Mouse (Mus musculus): Measurements from ENCODE around the gene Arcn1.

DNA sequence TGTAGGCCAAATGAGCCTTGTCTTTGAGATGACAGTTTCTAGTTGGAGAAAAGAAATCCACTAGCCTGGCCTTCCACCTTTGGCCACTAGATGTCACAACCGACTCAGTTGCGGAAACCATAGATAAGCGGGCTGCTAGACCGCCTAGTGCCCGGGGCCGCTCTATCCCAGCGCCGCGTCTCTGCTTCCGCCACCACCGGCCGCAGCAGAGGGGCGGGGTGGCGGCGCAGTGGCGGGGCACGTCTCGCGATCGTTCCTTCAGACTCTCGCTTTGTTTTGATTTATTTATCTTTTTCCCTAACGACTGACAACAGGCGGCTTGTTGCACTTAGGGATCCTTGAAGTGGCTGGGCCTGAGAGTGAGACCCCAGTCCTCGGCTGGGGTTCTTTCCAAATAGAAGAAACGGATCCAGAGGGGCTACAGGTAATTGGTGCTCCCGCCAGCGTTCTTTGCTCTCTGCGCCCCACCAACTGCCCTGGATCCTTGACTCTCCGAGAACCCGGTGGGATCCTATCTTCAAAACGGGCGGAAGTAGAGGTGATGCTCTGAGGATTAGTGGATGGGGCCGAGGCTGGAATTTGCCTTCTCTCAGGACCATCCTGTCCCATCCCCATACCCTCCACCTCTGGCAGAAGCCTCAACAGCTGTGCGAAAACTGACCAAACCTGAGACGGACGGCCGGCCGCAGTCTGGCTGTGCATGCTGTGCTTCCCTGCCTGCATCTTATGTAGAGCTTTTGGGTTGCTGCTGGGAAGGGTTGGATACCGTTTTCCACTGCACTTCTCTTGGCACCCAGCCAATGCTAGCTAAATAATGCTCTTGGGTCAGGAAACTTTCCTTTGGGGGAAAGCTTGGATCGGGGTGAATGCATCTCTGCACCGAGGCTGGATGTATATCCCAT, 5.4 kb upstream of the Arcn1 start:
- TF ChIP-seq REST (IDR thresholded peaks at IDR 0.05; ENCODE audit: insufficient read depth, insufficient read length), result no peak
- peak; percentile 73 for TF ChIP-seq POLR2A (IDR thresholded peaks at IDR 0.05; ENCODE audit: insufficient read length, low read depth)
- TF ChIP-seq TCF12 (IDR thresholded peaks at IDR 0.05; ENCODE audit: insufficient read depth, poor library complexity, severe bottlenecking), result no peak
- no peak for TF ChIP-seq MAX (IDR thresholded peaks at IDR 0.05; ENCODE audit: low read depth)
- TF ChIP-seq MYOG (IDR thresholded peaks at IDR 0.05; ENCODE audit: control insufficient read depth in 1 of 3, insufficient read depth in 1 of 3, insufficient read length in 2 of 3, low read depth in 2 of 3), result peak in 1 of 3 experiments; percentile 46
- TF ChIP-seq E2F4 (IDR thresholded peaks at IDR 0.05; ENCODE audit: insufficient read depth), result no peak
- TF ChIP-seq USF1 (IDR thresholded peaks at IDR 0.05; ENCODE audit: low read depth), result no peak
- peak; percentile 40 for TF ChIP-seq POLR2AphosphoS2 (IDR thresholded peaks at IDR 0.05; ENCODE audit: insufficient read length, low read depth)

Data from myocyte (in vitro differentiated cells).